Mouse (Mus musculus) hematopoietic stem cell, adult 5-6 weeks (primary cell): Measurements from ENCODE around the gene Myl6. TPM values are rescaled to one million over a fixed set of nuclear protein-coding genes. Genes with fewer than 3 reads are reported as not detected.
"Not testable (repeated sequence)": the region's sequence is repeated elsewhere in the genome, so short reads cannot be mapped to it uniquely, and the experiment has no call there.

Experiments used
- ATAC-seq, 2 experiments: fragments of 125-278 bp in 1 of 2; replicated peaks in 1 of 2; 2 replicates each; pipeline ENCODE4 v1.8.0; 2016 to 2017; ENCODE audit warnings: inconsistent platforms in 2 of 2, mild to moderate bottlenecking in 2 of 2, moderate number of reproducible peaks in 2 of 2, low read depth in 1 of 2, moderate TSS enrichment in 1 of 2; ENCODE audit not compliant: low FRiP score in 2 of 2, poor library complexity in 2 of 2, severe bottlenecking in 2 of 2, insufficient read depth in 1 of 2, low TSS enrichment in 1 of 2
- total RNA-seq: library from RNA; stranded (forward); fragments of 172-1452, 232-1000 nt; gene quantifications from 2 replicates; pipeline ENCODE4 v1.2.3, GENCODE M21; 2017

Gene Myl6
- total RNA-seq, 1 experiment from 2014 or later, result 988 TPM

DNA sequence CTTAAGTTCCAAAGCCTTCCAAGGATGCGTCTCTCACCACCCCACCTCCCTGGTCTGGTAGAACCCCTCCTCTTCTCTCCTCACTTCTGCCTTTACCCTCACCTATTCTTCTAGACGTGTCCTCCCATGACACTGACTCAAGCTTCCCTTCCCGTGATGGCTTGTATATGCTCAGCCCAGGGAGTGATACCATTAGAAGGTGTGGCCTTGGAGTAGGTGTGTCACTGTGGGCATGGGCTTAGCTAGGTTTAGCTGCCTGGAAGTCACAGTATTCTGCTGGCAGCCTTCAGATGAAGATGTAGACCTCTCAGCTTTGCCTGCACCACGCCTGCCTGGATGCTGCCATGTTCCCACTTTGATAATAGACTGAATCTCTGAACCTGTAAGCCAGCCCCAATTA lies 21.1 kb upstream of the Myl6 start:
- no peak for ATAC-seq

DNA sequence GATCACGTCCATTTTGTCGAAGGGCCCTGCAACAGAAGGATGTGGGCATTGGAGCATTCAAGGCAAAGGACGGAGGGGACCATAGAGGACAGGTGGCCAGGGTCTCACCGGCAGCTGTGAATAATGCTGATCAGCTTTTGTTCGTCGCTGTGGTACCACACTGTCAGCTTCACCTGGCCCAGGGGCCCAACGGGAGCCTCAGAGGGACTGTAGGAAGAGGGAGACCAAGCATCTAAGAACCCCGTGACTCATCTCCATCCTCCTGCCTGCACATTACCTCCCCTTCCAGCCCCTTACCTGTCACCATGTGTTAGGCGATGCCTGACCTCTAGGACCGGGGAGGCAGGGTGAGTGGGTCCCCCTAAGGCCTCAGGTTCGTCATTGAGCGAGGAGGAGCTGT lies 17.8 kb upstream of the Myl6 start:
- no peak for ATAC-seq

GRCm38 (mm10) chr10:128511189-128511588 lies 17.2 kb upstream of the Myl6 start:
- no peak for ATAC-seq

GRCm38 (mm10) chr10:128510301-128510700 lies 16.4 kb upstream of the Myl6 start:
- no peak for ATAC-seq

DNA sequence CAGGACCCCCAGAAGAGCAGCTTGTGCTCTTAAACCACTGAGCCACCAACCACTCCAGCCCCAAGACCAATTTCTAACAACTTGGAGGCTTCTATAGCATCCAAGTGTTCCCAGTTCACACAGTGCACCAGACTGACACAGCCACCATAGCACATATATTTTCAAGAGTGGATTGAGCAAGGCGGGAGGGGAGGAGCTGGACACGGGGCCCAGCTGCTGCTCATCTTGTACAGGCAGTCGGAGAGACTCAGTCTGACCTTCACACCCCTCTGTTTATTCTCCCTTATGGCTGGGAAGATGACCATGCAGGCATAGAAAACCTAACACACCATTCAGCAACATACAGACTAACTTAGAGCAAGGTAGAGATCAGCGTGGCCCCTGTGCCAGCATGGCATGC lies 15.9 kb upstream of the Myl6 start:
- no peak for ATAC-seq

DNA sequence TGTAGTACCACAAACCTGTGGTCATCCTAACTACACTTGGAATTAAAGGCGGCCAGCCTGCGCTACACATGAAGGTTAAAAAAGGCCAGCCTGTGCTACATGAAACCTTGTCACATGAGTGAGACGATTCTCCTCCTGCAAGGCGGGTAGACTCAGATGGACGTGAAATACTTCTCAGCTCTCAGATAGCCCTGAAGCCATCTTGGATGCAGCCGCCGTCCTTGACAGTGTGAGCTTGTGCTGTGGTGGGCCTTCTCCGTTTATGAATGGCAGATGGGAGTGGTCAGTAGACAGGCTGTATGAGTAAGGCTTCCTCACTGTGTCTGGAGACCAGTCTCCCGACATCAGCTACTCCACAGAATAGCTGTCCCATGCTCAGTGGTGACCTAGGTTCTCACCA lies 15.3 kb upstream of the Myl6 start:
- ATAC-seq, result no peak

GRCm38 (mm10) chr10:128508260-128508659 lies 14.3 kb upstream of the Myl6 start:
- no peak for ATAC-seq

GRCm38 (mm10) chr10:128505974-128506373 lies 12.0 kb upstream of the Myl6 start:
- ATAC-seq, result no peak

GRCm38 (mm10) chr10:128505371-128505667 lies 11.4 kb upstream of the Myl6 start:
- not testable (repeated sequence) for ATAC-seq

- peak; percentile 86 to 94 for ATAC-seq
Observed at GRCm38 (mm10) chr10:128504641-128505370, 10.9 kb upstream of the Myl6 start.

DNA sequence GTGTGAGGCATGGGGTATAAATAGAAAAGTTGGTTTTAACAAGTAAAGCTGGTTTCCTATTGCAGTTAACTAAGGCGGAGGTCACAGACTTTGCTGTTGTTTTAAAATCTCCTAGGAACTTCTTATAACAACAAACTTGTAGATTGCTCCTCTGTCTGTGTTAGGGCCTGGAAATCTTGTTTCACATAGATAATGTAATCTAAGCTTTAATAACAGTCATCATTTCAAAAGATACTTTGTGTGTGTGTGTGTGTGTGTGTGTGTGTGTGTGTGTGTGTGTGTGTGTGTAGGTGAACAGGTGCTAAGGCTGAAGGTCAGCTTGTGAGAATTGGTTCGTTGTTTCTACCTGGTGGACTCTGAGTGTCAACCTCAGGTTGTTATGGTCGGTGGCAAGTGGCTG lies 10.1 kb upstream of the Myl6 start:
- no peak for ATAC-seq

- ATAC-seq, result no peak
Observed at GRCm38 (mm10) chr10:128503532-128503931, 9.6 kb upstream of the Myl6 start.

DNA sequence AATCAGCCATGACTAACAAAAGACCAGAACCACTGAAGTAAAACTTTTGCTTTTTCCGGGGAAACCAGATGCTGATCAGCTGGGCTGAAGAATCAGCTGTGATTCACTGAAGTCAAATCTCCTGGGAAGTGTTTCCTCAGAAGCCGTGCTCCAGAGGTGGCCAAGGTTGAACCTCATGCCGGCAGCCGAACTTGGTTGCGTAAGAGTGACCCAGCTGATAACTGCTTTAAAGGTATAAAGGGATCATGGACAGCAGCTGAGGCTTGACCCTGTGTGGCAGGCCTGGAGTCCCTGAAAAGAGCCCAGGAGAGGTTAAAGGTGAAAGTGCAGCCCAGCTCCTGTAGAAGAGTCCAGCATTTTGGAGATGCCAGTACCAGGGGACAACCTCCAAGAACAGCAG lies 8.4 kb upstream of the Myl6 start:
- no peak for ATAC-seq

- ATAC-seq, result 0 out of 4 replicates have a peak, but pooled peaks of 1 of the 2 experiments have one; percentile 11
Observed at GRCm38 (mm10) chr10:128499116-128499671, 5.2 kb upstream of the Myl6 start.

DNA sequence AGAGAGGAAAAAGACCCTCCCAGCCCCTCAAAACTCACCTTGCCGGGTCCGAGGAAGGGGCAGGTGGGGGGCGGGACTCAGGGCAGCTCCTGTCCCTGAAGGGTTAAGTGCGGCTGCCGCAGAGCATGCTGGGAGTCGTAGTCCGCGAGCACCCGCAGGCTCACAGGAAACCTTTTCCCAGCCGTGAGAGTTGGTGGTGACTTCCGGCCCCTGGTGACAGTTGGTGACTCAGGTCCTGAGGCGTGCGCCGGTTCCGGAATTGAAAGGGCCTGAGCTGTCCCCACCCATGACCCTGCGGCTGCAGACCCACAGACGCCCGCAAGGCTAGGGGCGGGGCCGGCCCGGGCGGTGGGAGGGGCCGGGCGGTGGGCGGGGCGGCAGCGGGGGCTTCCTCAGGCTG lies 4.6 kb upstream of the Myl6 start, which contains the start of gene Myl6b:
Gene Myl6b (minus strand): TSS at position 96 of the 400 bp plus-strand sequence.
- peak; percentile 83 to 86 for ATAC-seq

GRCm38 (mm10) chr10:128497134-128497737 lies 3.3 kb upstream of the Myl6 start:
- ATAC-seq, result no peak

GRCm38 (mm10) chr10:128496509-128497077 lies 2.6 kb upstream of the Myl6 start:
- ATAC-seq, result no peak

- ATAC-seq, result no peak
Observed at GRCm38 (mm10) chr10:128495903-128496302, 2.0 kb upstream of the Myl6 start.
